Mouse (Mus musculus): ENCODE data around the gene Ptgds.
A peak's percentile ranks its signal among the peaks of the same experiment; 100 is the strongest.

Ptgds gene

GRCm38 (mm10) chr2:25480541-25480940, 10.7 kb upstream of the Ptgds start:
- no peak for DNase-seq (ENCODE audit: low spot score in 2 of 2)

GRCm38 (mm10) chr2:25479551-25480311, 9.9 kb upstream of the Ptgds start:
- DNase-seq (ENCODE audit: low spot score in 2 of 2), result no peak

GRCm38 (mm10) chr2:25477967-25478675, 8.3 kb upstream of the Ptgds start:
- DNase-seq (ENCODE audit: low spot score in 2 of 2), result no peak

GRCm38 (mm10) chr2:25477541-25477940, 7.7 kb upstream of the Ptgds start:
- DNase-seq (ENCODE audit: low spot score in 2 of 2), result no peak

- DNase-seq (ENCODE audit: low spot score in 2 of 2), result no peak
Observed at GRCm38 (mm10) chr2:25472550-25472949, 2.7 kb upstream of the Ptgds start.

GRCm38 (mm10) chr2:25468962-25469915, 607 bp downstream of the Ptgds start:
- no peak for DNase-seq (ENCODE audit: low spot score in 2 of 2)

- no peak for DNase-seq (ENCODE audit: low spot score in 2 of 2)
Observed at GRCm38 (mm10) chr2:25467606-25468303, 2.1 kb downstream of the Ptgds start.

- DNase-seq (ENCODE audit: low spot score in 2 of 2), result no peak
Observed at GRCm38 (mm10) chr2:25465816-25466635, 3.8 kb downstream of the Ptgds start.

GRCm38 (mm10) chr2:25465256-25465655, 4.6 kb downstream of the Ptgds start:
- DNase-seq (ENCODE audit: low spot score in 2 of 2), result no peak

- DNase-seq (ENCODE audit: low spot score in 2 of 2), result no peak
Observed at GRCm38 (mm10) chr2:25463630-25464029, 6.2 kb downstream of the Ptgds start.

- no peak for DNase-seq (ENCODE audit: low spot score in 2 of 2)
Observed at GRCm38 (mm10) chr2:25461407-25461806, 8.4 kb downstream of the Ptgds start.

- peak; percentile 89 to 90 for DNase-seq (ENCODE audit: low spot score in 2 of 2)
Observed at GRCm38 (mm10) chr2:25460551-25461309, 9.1 kb downstream of the Ptgds start, which contains the start of gene Paxx. Paxx (minus strand) TSS chr2:25461094.

GRCm38 (mm10) chr2:25460135-25460534, 9.7 kb downstream of the Ptgds start:
- DNase-seq (ENCODE audit: low spot score in 2 of 2), result no peak

GRCm38 (mm10) chr2:25458911-25459310, 10.9 kb downstream of the Ptgds start:
- DNase-seq (ENCODE audit: low spot score in 2 of 2), result peak; percentile 67 to 80

- no peak for DNase-seq (ENCODE audit: low spot score in 2 of 2)
Observed at GRCm38 (mm10) chr2:25457022-25457896, 12.6 kb downstream of the Ptgds start.

- DNase-seq (ENCODE audit: low spot score in 2 of 2), result no peak
Observed at GRCm38 (mm10) chr2:25456205-25456953, 13.5 kb downstream of the Ptgds start, which contains the start of gene Clic3. Clic3 (plus strand) TSS chr2:25456838.

GRCm38 (mm10) chr2:25452951-25453350, 16.9 kb downstream of the Ptgds start:
- DNase-seq (ENCODE audit: low spot score in 2 of 2), result no peak

Measured in urinary bladder, postnatal 4 days (tissue).